Mouse (Mus musculus) liver, adult 2 months (tissue): ENCODE data around the gene Snd1. TPM values are rescaled to one million over a fixed set of nuclear protein-coding genes. Genes with fewer than 3 reads are reported as not detected.

Experiments
- DNase-seq: peaks from one replicate; pipeline ENCODE4 v3.0.0-alpha.2; 2011; ENCODE audit warnings: low read depth, low spot score; ENCODE audit errors: extremely low read depth
- H3K27ac ChIP-seq: fragments of 200-500 bp; replicated peaks from 2 replicates; pipeline ENCODE4 v1.5.1; 2012; ENCODE audit warnings: low read depth, mild to moderate bottlenecking, control low read depth, inconsistent platforms, low read length; ENCODE audit not compliant: insufficient read depth
- H3K27me3 ChIP-seq: fragments of 200-500 bp; 2 replicates; pipeline ENCODE4 v1.6.1; 2012; ENCODE audit warnings: mild to moderate bottlenecking, moderate library complexity, low read length, inconsistent platforms; ENCODE audit not compliant: control insufficient read depth, insufficient read depth
- H3K36me3 ChIP-seq: fragments of 200-500 bp; 2 replicates; pipeline ENCODE4 v1.6.1; 2012; ENCODE audit warnings: low read length, inconsistent platforms; ENCODE audit not compliant: control insufficient read depth, insufficient read depth
- H3K4me1 ChIP-seq: fragments of 200-500 bp; 2 replicates; pipeline ENCODE4 v1.6.1; 2011; ENCODE audit warnings: low read length; ENCODE audit not compliant: control insufficient read depth, insufficient read depth
- H3K4me3 ChIP-seq: fragments of 200-500 bp; 2 replicates; pipeline ENCODE4 v1.5.1; 2011; ENCODE audit warnings: low read depth, mild to moderate bottlenecking, control low read depth, low read length, moderate library complexity; ENCODE audit not compliant: insufficient read depth
- H3K79me2 ChIP-seq: fragments of 200-500 bp; 2 replicates; pipeline ENCODE4 v1.6.1; 2012; ENCODE audit warnings: inconsistent platforms, mild to moderate bottlenecking, low read length, moderate library complexity; ENCODE audit not compliant: control insufficient read depth, insufficient read depth
- H3K9ac ChIP-seq: fragments of 200-500 bp; 2 replicates; pipeline ENCODE4 v1.6.1; 2012; ENCODE audit warnings: low read depth, mild to moderate bottlenecking, control low read depth, inconsistent platforms, low read length
- CTCF ChIP-seq: fragments of 200-500 bp; IDR thresholded peaks from 2 replicates; pipeline ENCODE4 v1.5.1; 2011; ENCODE audit warnings: low read depth, low read length, control low read depth
- POLR2A ChIP-seq: fragments of 200-500 bp; IDR thresholded peaks from 2 replicates; pipeline ENCODE4 v1.6.1; 2011; ENCODE audit warnings: low read length, control low read depth; ENCODE audit not compliant: insufficient read depth; ENCODE audit errors: extremely low read depth
- WGBS: fragments of 180-500 bp; shearing (Covaris S2); methylation state at CpG from one replicate; pipeline ENCODE4 v1.1.7; 2018; 5-methylcytosine and 5-hydroxymethylcytosine counted together
- polyA plus RNA-seq: library from polyadenylated mRNA; depleted of rRNA; stranded (reverse); fragments of >200 nt; gene quantifications from 2 replicates; pipeline ENCODE4 v1.2.3, GENCODE M21; 2012
- total RNA-seq: library from RNA; depleted of rRNA; stranded (reverse); fragments of >200 nt; gene quantifications from 2 replicates; pipeline ENCODE4 v1.2.3, GENCODE M21; 2014

The Snd1 gene
- total and polyA plus RNA-seq, 2 experiments, result 64.2 to 88.6 TPM

DNA sequence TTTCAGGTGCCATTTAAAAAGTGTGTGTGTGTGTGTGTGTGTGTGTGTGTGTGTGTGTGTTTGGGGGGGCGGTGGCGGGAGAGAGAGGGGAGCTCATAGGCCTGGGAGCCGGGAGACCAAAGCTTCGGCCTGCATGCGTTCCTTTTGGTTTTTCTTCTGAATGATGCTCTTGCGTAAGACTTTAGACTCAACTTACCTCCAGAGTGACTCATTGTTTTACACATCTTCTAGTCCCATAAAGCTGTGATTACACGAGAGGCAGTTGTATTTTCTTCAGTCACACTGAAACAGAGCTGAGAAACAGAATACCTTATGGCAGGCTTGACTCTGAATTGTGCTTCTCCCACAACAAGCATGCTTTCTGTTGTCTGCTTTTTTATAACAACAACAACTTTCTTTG is 12.0 kb downstream of the Snd1 start:
- TF ChIP-seq CTCF (no peak), POLR2A (no peak)
- Histone ChIP-seq H3K79me2 (peaks cover 42% of the 10 kb centered on the region), H3K4me3 (no peak overlapping the region), H3K9ac (no peak overlapping the region), H3K4me1 (peaks cover 39% of the 10 kb centered on the region), H3K27ac (no peak overlapping the region), H3K27me3 (no peaks in the 10 kb centered on the region), H3K36me3 (peaks cover 18% of the 10 kb centered on the region)
- WGBS, result 67% methylated on average over 7 of the region's 7 CpGs
- DNase-seq, result no peak

DNA sequence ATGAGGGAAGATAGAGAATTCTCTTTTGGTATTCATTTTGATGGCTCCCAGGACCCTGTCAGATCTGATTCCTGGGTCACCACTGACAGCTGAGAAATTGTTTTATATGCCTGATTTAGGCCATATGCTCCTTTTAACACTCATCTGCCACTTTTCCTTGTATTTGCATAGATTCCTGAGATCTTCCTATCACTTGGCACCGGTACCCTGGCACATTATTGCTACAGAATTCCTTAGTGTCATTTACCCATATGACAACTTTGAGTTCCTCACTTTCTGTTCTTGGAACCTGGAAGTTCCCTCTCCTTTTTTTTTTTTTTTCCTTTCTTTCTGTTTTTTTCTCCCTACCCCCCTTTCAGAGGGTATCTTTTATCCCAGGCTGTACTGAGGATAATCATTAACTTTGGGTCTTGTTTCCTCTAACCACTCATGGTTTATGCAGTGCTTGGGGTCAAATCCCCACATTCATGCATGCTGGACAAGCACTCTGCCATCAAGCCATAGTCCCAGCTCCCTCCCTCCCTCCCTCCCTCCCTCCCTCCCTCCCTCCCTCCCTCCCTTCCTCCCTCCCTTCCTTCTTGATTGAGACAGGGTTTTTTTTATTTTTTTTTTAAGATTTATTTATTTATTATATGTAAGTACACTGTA is 13.4 kb downstream of the Snd1 start:
- TF ChIP-seq POLR2A (no peak), CTCF (no peak)

DNA sequence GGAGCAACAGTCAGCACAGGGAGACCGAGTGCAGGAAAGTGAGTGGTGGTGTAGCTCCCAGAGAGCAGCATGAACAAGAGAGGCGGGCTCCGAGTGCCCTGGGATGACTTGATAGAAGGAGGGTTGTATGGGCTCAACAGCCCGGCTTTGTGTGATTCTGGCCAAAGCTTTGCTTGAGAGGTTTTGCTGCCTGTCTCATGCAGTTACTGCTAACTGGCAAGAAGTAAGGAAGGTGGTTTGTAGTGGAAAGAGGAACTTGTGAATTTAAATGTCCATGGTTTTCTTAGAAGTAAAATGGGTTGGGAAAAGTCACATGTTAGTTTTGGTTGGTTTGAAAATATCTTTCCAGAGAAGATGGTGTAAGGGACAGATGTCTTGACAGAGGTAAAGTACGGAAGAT is 15.7 kb downstream of the Snd1 start:
- H3K9ac ChIP-seq, result no peak overlapping the region
- peaks cover 28% of the 10 kb centered on the region for H3K79me2 ChIP-seq
- peaks cover 18% of the 10 kb centered on the region for H3K36me3 ChIP-seq
- peaks cover 23% of the 10 kb centered on the region for H3K4me1 ChIP-seq
- no peak for TF ChIP-seq POLR2A
- no peak for TF ChIP-seq CTCF
- 75% methylated on average over 5 of the region's 5 CpGs for WGBS
- H3K4me3 ChIP-seq, result no peak overlapping the region
- no peak for DNase-seq
- no peak overlapping the region for H3K27ac ChIP-seq
- no peaks in the 10 kb centered on the region for H3K27me3 ChIP-seq

More for the DNA sequence above, 13.4 kb downstream of the Snd1 start:
- Histone ChIP-seq H3K27ac (no peak overlapping the region), H3K79me2 (peaks cover 37% of the 10 kb centered on the region), H3K4me3 (no peak overlapping the region), H3K27me3 (no peaks in the 10 kb centered on the region), H3K36me3 (peaks cover 18% of the 10 kb centered on the region), H3K9ac (no peak overlapping the region), H3K4me1 (peaks cover 30% of the 10 kb centered on the region)
- 39% methylated on average over 1 of the region's 1 CpGs for WGBS
- DNase-seq, result peak; percentile 46

DNA sequence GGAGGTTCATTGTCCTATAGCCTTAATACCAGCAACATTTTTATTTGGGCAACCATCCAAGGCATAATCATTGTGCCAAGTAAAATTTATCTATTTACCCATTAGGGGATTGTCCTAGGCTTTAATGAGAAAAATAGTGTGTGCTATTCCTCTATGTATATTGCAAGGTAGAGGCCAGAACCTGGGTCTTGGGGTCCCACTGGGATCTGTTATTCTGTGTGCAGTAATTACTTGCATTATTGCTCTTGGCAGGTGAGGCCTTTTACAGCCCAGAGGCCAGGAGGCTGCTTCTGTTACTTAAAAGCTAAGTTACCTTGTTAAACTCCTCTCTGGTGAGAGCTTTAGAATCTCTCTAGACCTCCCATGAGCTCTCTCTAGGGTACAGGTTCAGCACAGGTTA is 16.3 kb downstream of the Snd1 start:
- Histone ChIP-seq H3K36me3 (peaks cover 18% of the 10 kb centered on the region), H3K27ac (no peak overlapping the region), H3K27me3 (no peaks in the 10 kb centered on the region), H3K79me2 (peaks cover 25% of the 10 kb centered on the region), H3K4me3 (no peak overlapping the region), H3K4me1 (peaks cover 18% of the 10 kb centered on the region), H3K9ac (no peak overlapping the region)
- no peak for DNase-seq
- TF ChIP-seq CTCF (no peak), POLR2A (no peak)

DNA sequence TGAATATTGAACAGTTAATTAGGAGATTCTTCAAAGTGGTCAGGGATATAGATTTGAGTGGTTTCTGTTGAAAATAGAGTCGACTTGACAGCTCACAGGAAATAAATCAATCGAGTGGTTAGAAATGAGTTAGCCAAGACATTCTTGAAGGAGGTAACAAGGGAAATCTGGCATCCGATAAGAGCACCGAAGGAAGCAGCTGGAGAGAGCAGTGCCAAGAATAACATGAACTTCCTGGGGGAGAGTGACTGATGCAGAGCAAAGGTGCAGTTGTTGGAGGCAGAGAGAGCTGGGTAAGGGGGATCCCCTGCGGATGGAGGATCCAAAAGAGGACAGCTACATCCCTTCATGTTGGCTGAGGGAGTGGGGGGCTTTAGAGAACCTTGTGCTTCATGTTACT is 22.9 kb downstream of the Snd1 start:
- TF ChIP-seq CTCF (no peak), POLR2A (no peak)
- Histone ChIP-seq H3K27ac (no peak overlapping the region), H3K27me3 (no peaks in the 10 kb centered on the region), H3K79me2 (peaks cover 6% of the 10 kb centered on the region; the same call in 1 of the 2 replicates), H3K36me3 (peaks cover 4% of the 10 kb centered on the region; the same call in 1 of the 2 replicates), H3K9ac (no peak overlapping the region), H3K4me1 (peaks cover 9% of the 10 kb centered on the region), H3K4me3 (no peak overlapping the region)
- 62% methylated on average over 5 of the region's 5 CpGs for WGBS
- no peak for DNase-seq

DNA sequence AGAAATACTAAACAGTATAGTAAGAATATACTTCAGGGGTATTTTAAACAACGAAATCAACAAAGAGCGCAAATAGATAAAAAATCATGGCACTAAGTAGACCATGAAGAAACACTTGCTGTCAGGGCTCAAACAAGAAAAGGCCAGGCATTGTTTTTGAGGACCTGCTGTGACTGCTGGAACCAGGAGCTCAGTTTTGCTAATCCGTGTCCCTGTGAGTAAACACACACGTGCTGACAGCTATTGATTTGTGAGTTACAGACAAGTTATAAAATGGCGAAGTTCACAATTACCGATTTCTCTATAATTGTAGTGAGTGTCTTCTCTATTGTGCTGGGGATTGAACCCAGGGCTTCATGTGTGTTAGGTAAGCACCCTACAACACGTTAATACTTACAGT is 27.6 kb downstream of the Snd1 start:
- Histone ChIP-seq H3K36me3 (no peaks in the 10 kb centered on the region), H3K27me3 (no peaks in the 10 kb centered on the region), H3K79me2 (peaks cover 22% of the 10 kb centered on the region; the same call in 1 of the 2 replicates), H3K4me1 (peaks cover 13% of the 10 kb centered on the region), H3K9ac (no peak overlapping the region), H3K4me3 (no peak overlapping the region), H3K27ac (no peak overlapping the region)
- WGBS, result 25% methylated on average over 7 of the region's 7 CpGs
- no peak for TF ChIP-seq POLR2A
- TF ChIP-seq CTCF, result no peak
- peak; percentile 91 for DNase-seq
